Mouse (Mus musculus): ENCODE data around the gene Meioc. TPM values are rescaled to one million over a fixed set of nuclear protein-coding genes. Genes with fewer than 3 reads are reported as not detected.

Gene Meioc
- polyA plus RNA-seq, 1 experiment from 2014 or later: 0.44 TPM

- peak; percentile 96 for ATAC-seq
- H3K9me3 ChIP-seq: no peaks in the 10 kb centered on the region
- no peaks in the 10 kb centered on the region for H3K27me3 ChIP-seq (replicated peaks)
- H3K4me3 ChIP-seq (replicated peaks): no peak overlapping the region
- H3K27ac ChIP-seq: peak overlapping the region; percentile 59
- peaks cover 7% of the 10 kb centered on the region; the same call in 1 of the 2 replicates for H3K4me1 ChIP-seq (replicated peaks)
- no peaks in the 10 kb centered on the region for H3K36me3 ChIP-seq
- 36% methylated on average over 10 of the region's 10 CpGs for WGBS
- H3K9ac ChIP-seq: no peak overlapping the region
- no peak overlapping the region for H3K4me2 ChIP-seq (replicated peaks)
Measured at GRCm38 (mm10) chr11:102643891-102644382, 19.6 kb upstream of the Meioc start.

DNA sequence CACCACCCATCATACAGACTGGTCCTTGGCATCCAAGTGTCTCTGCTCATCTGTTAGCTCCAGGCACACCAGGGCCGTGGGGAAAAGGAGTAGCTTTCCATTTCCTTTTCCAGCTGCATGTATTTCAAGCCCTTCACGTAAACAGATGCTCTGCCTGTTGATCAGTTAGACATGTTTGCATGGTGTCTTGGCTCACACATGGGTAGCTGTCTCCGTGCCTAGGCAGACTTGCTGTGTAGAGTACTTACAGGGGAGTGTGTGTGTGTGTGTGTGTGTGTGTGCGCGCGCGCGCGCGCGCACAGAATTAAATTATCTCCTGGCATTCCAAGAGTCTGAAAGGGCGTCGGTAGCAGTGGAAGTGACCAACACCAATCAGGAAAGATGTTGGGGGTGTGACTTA lies 17.3 kb upstream of the Meioc start:
- H3K27ac ChIP-seq: peak overlapping the region; percentile 33; the same call in 1 of the 2 replicates

GRCm38 (mm10) chr11:102647885-102648284 lies 15.6 kb upstream of the Meioc start:
- no peak overlapping the region for H3K27ac ChIP-seq
- H3K36me3 ChIP-seq: no peaks in the 10 kb centered on the region
- no peak for ATAC-seq
- no peak overlapping the region for H3K4me2 ChIP-seq (replicated peaks)
- 72% methylated on average over 12 of the region's 12 CpGs for WGBS
- no peak overlapping the region for H3K9ac ChIP-seq
- H3K4me1 ChIP-seq (replicated peaks): peaks cover 7% of the 10 kb centered on the region; the same call in 1 of the 2 replicates
- no peaks in the 10 kb centered on the region for H3K9me3 ChIP-seq
- no peaks in the 10 kb centered on the region for H3K27me3 ChIP-seq (replicated peaks)
- no peak overlapping the region for H3K4me3 ChIP-seq (replicated peaks)

More for the DNA sequence above, 17.3 kb upstream of the Meioc start:
- H3K9me3 ChIP-seq: no peaks in the 10 kb centered on the region
- no peaks in the 10 kb centered on the region for H3K36me3 ChIP-seq
- H3K4me1 ChIP-seq (replicated peaks): peaks cover 7% of the 10 kb centered on the region; the same call in 1 of the 2 replicates
- no peak overlapping the region for H3K4me2 ChIP-seq (replicated peaks)
- no peak for ATAC-seq
- H3K27me3 ChIP-seq (replicated peaks): no peaks in the 10 kb centered on the region
- WGBS: 72% methylated on average over 13 of the region's 13 CpGs
- no peak overlapping the region for H3K4me3 ChIP-seq (replicated peaks)
- no peak overlapping the region for H3K9ac ChIP-seq

DNA sequence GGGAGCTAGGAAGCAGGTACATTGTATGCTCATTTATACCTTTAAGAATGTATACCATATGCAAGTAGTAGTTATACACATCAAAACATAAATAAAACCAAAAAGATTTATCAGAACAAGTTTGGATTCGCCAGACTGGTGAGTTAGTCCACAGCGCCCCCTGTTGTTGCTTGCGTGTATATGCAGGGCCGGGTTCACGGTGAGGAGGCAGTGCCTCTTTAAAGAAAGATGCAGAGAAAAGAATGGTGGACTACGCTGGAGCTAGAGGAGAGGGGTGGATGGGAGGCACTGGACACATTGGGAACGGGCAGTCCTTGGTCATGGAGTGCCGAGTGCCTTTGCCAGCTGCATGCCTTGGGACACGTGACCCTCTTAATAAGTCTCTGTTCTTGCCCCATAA lies 12.1 kb upstream of the Meioc start:
- no peaks in the 10 kb centered on the region for H3K9me3 ChIP-seq
- no peak overlapping the region for H3K27ac ChIP-seq
- H3K4me3 ChIP-seq (replicated peaks): no peak overlapping the region
- H3K4me1 ChIP-seq (replicated peaks): no peaks in the 10 kb centered on the region
- H3K27me3 ChIP-seq (replicated peaks): no peaks in the 10 kb centered on the region
- no peak overlapping the region for H3K9ac ChIP-seq
- no peak overlapping the region for H3K4me2 ChIP-seq (replicated peaks)
- H3K36me3 ChIP-seq: no peaks in the 10 kb centered on the region
- 0 out of 2 replicates have a peak, but pooled peaks have one; percentile 25 for ATAC-seq
- 5% methylated on average over 9 of the region's 9 CpGs for WGBS

GRCm38 (mm10) chr11:102652844-102653243 lies 10.7 kb upstream of the Meioc start:
- Histone ChIP-seq H3K36me3 (no peaks in the 10 kb centered on the region), H3K4me1 (replicated peaks) (no peaks in the 10 kb centered on the region), H3K9ac (no peak overlapping the region), H3K4me2 (replicated peaks) (no peak overlapping the region), H3K4me3 (replicated peaks) (no peak overlapping the region), H3K27me3 (replicated peaks) (no peaks in the 10 kb centered on the region), H3K9me3 (no peaks in the 10 kb centered on the region), H3K27ac (no peak overlapping the region)
- no peak for ATAC-seq
- 77% methylated on average over 3 of the region's 3 CpGs for WGBS

DNA sequence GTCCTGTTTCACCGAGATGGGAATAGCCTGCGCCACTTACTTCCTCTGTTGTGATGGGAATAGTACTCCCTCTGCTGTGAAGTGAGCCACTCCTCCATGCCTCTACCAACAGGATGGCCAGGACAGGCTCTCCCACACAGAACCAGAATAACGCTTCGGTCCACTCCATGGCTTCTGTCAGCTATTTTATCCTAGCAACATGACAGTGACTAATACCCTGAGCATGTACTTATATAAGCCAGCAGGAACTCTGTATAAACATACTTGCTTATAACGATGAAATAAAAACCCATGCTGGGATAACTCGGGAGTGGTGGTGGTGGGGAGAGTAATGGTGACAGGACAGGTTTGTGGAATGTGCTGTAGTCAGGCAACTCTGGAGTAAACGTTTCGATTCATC lies 7.6 kb upstream of the Meioc start:
- Histone ChIP-seq H3K9ac (no peak overlapping the region), H3K27me3 (replicated peaks) (no peaks in the 10 kb centered on the region), H3K4me1 (replicated peaks) (no peaks in the 10 kb centered on the region), H3K4me2 (replicated peaks) (no peak overlapping the region), H3K4me3 (replicated peaks) (no peak overlapping the region), H3K9me3 (no peaks in the 10 kb centered on the region), H3K27ac (no peak overlapping the region), H3K36me3 (no peaks in the 10 kb centered on the region)
- ATAC-seq: peak; percentile 49
- 38% methylated on average over 8 of the region's 8 CpGs for WGBS

DNA sequence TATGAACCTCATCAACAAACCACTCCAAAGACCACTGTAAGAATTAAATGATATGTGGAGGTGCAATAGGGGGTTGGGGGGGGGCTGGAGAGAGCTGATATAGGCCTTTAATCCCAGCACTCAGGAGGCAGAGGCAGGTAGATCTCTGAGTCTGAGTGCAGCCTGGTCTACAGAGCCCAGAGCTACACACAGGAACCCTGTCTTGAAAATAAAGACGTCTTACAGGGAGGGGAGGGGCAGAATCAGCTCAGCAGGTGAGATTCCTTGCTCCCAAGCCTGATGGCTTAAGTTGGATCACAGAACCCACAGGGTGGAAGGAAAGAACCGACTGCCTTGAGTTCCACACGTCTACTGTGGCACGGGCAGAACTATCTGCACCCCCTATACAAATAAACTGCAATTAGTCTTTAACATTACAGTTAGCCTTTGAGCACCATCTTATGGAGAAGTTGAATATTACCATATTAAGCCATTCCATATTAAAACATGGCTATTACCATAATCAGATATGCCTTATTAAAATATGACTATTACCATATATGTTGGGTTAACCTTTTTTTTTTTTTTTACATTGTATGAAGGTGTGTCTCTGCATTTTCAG lies 7.1 kb upstream of the Meioc start:
- Histone ChIP-seq H3K9ac (no peak overlapping the region), H3K4me1 (replicated peaks) (no peaks in the 10 kb centered on the region), H3K9me3 (no peaks in the 10 kb centered on the region), H3K27me3 (replicated peaks) (no peaks in the 10 kb centered on the region), H3K36me3 (no peaks in the 10 kb centered on the region), H3K27ac (no peak overlapping the region), H3K4me3 (replicated peaks) (no peak overlapping the region), H3K4me2 (replicated peaks) (0 out of 2 replicates have a peak overlapping the region, but pooled peaks have one; percentile 11)
- 10% methylated on average over 4 of the region's 4 CpGs for WGBS
- ATAC-seq: no peak

DNA sequence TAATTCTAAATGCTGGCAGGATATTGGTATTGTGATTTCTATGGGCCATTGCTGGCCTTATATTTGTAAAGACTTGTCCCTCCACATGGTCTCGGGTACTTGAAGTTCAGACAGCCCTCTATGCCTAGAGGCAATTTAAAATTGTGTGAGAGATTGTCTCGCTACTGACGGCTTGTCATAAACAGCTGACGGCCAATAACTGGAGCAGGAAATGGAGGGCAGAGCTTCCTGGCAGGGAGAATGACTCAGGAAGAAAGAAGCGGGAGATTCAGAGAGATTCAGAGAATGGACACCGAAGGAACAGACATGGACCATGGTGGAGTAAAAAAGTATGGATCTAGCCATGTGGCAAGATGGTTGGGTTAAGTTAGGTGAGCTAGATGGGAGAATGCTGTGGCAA lies 6.6 kb upstream of the Meioc start:
- Histone ChIP-seq H3K27ac (no peak overlapping the region), H3K9ac (no peak overlapping the region), H3K9me3 (no peaks in the 10 kb centered on the region), H3K4me3 (replicated peaks) (no peak overlapping the region), H3K4me2 (replicated peaks) (no peak overlapping the region), H3K27me3 (replicated peaks) (no peaks in the 10 kb centered on the region), H3K36me3 (no peaks in the 10 kb centered on the region), H3K4me1 (replicated peaks) (no peaks in the 10 kb centered on the region)
- no peak for ATAC-seq
- WGBS: 57% methylated on average over 6 of the region's 6 CpGs

DNA sequence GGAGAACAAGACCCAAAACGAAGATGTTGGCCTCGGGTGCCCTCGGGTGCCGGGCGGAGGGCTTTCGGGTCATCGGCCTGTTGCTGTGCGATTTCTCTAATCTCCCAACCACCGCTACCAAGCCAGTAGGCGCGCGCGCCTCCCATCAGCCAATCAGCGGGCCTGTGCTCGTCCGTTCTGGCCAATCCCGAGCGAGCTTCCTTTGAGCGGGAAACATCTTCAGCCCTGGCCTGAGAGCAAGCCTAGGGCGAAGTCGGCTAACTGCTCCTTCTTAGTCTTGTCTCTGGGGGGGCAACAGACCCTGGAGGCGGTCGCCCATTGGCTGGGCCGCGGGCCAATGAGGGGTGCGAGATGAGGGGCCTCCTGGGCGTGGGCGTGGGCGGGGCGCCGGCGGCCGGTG lies 1.6 kb downstream of the Meioc start:
- Histone ChIP-seq H3K4me3 (replicated peaks) (no peak overlapping the region), H3K9ac (no peak overlapping the region), H3K36me3 (no peaks in the 10 kb centered on the region), H3K9me3 (no peaks in the 10 kb centered on the region), H3K27ac (no peak overlapping the region), H3K4me2 (replicated peaks) (peak overlapping the region; percentile 30), H3K27me3 (replicated peaks) (peaks cover 20% of the 10 kb centered on the region), H3K4me1 (replicated peaks) (0 out of 2 replicates have a peak, but pooled peaks cover 5% of the 10 kb centered on the region)
- no peak for ATAC-seq
- WGBS: 51% methylated on average over 33 of the region's 33 CpGs

GRCm38 (mm10) chr11:102665637-102666435 lies 2.3 kb downstream of the Meioc start:
- 0 out of 2 replicates have a peak, but pooled peaks cover 5% of the 10 kb centered on the region for H3K4me1 ChIP-seq (replicated peaks)

DNA sequence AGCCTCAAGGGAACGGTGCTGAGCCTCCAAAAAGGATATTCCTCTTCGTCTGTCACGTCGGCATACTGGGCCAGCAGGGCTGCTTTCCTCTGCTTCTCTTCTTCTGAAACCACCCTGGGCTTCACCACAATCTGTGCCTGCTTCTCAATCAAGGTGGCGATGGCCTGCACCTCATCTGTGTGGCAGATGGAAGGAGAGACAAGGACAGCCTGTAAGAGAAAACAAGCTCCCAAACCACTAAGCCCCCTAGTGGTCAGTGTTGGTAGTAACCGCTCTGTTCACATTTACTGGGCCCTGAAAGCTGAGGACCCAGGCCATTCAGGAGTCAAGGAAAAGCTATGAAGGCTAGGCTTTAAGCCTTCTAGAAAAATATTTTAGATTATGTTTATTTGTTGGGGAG lies 26.6 kb downstream of the Meioc start:
- Histone ChIP-seq H3K27ac (no peak overlapping the region), H3K4me2 (replicated peaks) (no peak overlapping the region), H3K9ac (no peak overlapping the region), H3K36me3 (peaks cover 3% of the 10 kb centered on the region; the same call in 1 of the 2 replicates), H3K9me3 (no peaks in the 10 kb centered on the region), H3K4me3 (replicated peaks) (no peak overlapping the region), H3K4me1 (replicated peaks) (no peaks in the 10 kb centered on the region), H3K27me3 (replicated peaks) (no peaks in the 10 kb centered on the region)
- no peak for ATAC-seq
- WGBS: 66% methylated on average over 6 of the region's 6 CpGs

More at GRCm38 (mm10) chr11:102665637-102666435, 2.3 kb downstream of the Meioc start:
- Histone ChIP-seq H3K4me2 (replicated peaks) (peak overlapping the region; percentile 30), H3K9ac (no peak overlapping the region), H3K4me3 (replicated peaks) (peak overlapping the region; percentile 9; the same call in 1 of the 2 replicates), H3K36me3 (no peaks in the 10 kb centered on the region), H3K27ac (no peak overlapping the region), H3K9me3 (no peaks in the 10 kb centered on the region), H3K27me3 (replicated peaks) (peaks cover 20% of the 10 kb centered on the region)
- ATAC-seq: no peak
- 38% methylated on average over 84 of the region's 84 CpGs for WGBS

GRCm38 (mm10) chr11:102695289-102695688 lies 31.8 kb downstream of the Meioc start:
- H3K4me1 ChIP-seq (replicated peaks): peaks cover 9% of the 10 kb centered on the region; the same call in 1 of the 2 replicates
- H3K9ac ChIP-seq: no peak overlapping the region
- H3K27me3 ChIP-seq (replicated peaks): no peaks in the 10 kb centered on the region
- H3K4me2 ChIP-seq (replicated peaks): no peak overlapping the region
- WGBS: 92% methylated on average over 7 of the region's 7 CpGs
- H3K9me3 ChIP-seq: no peaks in the 10 kb centered on the region
- H3K27ac ChIP-seq: no peak overlapping the region
- H3K4me3 ChIP-seq (replicated peaks): no peak overlapping the region
- no peaks in the 10 kb centered on the region for H3K36me3 ChIP-seq
- ATAC-seq: no peak

All from intestine, embryonic 15.5 days (tissue).